ENCODE assay signal across 8 mouse cellular contexts in genomic region chr9:65884564-65885315, GRCm38 (mm10). TPM values are rescaled to one million over a fixed set of nuclear protein-coding genes. Genes with fewer than 3 reads are reported as not detected.
A peak's percentile ranks its signal among the peaks of the same experiment; 100 is the strongest.
DNase-seq lines count a peak whose midpoint lies in the region; ATAC-seq lines count a peak whose summit lies in the region.

No protein-coding gene starts in this region.

- no peaks in the 10 kb centered on the region for H3K27me3 ChIP-seq in hindbrain, embryonic 11.5 days (ENCODE audit: control insufficient read depth, insufficient read depth, low read length)

- peak overlapping the region; percentile 61 for H3K4me2 ChIP-seq in hindbrain, embryonic 11.5 days (replicated peaks; ENCODE audit: low read depth, low read length)

- H3K27ac ChIP-seq in hindbrain, embryonic 11.5 days (ENCODE audit: low read depth, low read length): peak overlapping the region; percentile 47; the same call in 1 of the 2 replicates

- peak; percentile 93 for DNase-seq in MN1 (ENCODE audit: low spot score)
- peak; percentile 87 for DNase-seq in cerebellum, adult 9-10 months
- peak; percentile 89 for DNase-seq in hindbrain, embryonic 11.5 days (ENCODE audit: low spot score)
- DNase-seq in layer of hippocampus, postnatal 14 days (ENCODE audit: low spot score in 2 of 2): peak; percentile 90
- peak; percentile 92 for DNase-seq in lung, postnatal 14 days
- peak; percentile 76 for DNase-seq in retina, adult 2 months (ENCODE audit: low read depth, low spot score)
- peak; percentile 88 for DNase-seq in thymus, postnatal 36 days

- H3K4me3 ChIP-seq in hindbrain, embryonic 11.5 days (ENCODE audit: low read depth, low read length): peak overlapping the region; percentile 65

- ATAC-seq in frontal cortex, adult (ENCODE audit: low TSS enrichment): peak; percentile 100
- peak; percentile 78 for ATAC-seq in hindbrain, embryonic 11.5 days (ENCODE audit: low FRiP score)

- WGBS in hindbrain, embryonic 11.5 days: under 1% methylated on average over 37 of the region's 37 CpGs

- peak overlapping the region; percentile 73 for H3K9ac ChIP-seq in hindbrain, embryonic 11.5 days (ENCODE audit: low read depth, low read length)

- H3K9me3 ChIP-seq in hindbrain, embryonic 11.5 days (ENCODE audit: control insufficient read depth, low read length): no peaks in the 10 kb centered on the region

- no peaks in the 10 kb centered on the region for H3K4me1 ChIP-seq in hindbrain, embryonic 11.5 days (replicated peaks; ENCODE audit: control insufficient read depth, insufficient read depth, low read length)

- H3K36me3 ChIP-seq in hindbrain, embryonic 11.5 days (ENCODE audit: control insufficient read depth, insufficient read depth, low read length): no peaks in the 10 kb centered on the region

RNA-seq across cellular contexts. Expression of gene Pclaf, which starts 5.3 kb away (rescaled TPM):
- 176 and 188 TPM in 2 replicates for polyA plus RNA-seq in hindbrain, embryonic 11.5 days (2014; fragmentation: Nextera tagmentation; extraction: Ambion mirVana)
- 1 to 10 TPM; 1.5 to 3.7 TPM for total RNA-seq in layer of hippocampus, postnatal 14 days (2021)

RNA-seq across cellular contexts. Expression of gene Trip4, which starts 23.9 kb away (rescaled TPM):
- 35.8 and 40.7 TPM in 2 replicates for polyA plus RNA-seq in hindbrain, embryonic 11.5 days (2014; fragmentation: Nextera tagmentation; extraction: Ambion mirVana)
- 10 to 100 TPM; 39.5 to 42.6 TPM for total RNA-seq in layer of hippocampus, postnatal 14 days (2021)

RNA-seq across cellular contexts. Expression of gene Csnk1g1, which starts 24.0 kb away (rescaled TPM):
- polyA plus RNA-seq in hindbrain, embryonic 11.5 days (2014; fragmentation: Nextera tagmentation; extraction: Ambion mirVana): 22.3 and 26.0 TPM in 2 replicates
- 10 to 100 TPM; 45.4 to 46.0 TPM for total RNA-seq in layer of hippocampus, postnatal 14 days (2021)

RNA-seq across cellular contexts. Expression of gene Zfp609, which starts 57.4 kb away (rescaled TPM):
- polyA plus RNA-seq in hindbrain, embryonic 11.5 days (2014; fragmentation: Nextera tagmentation; extraction: Ambion mirVana): 9.2 and 12.5 TPM in 2 replicates
- total RNA-seq in layer of hippocampus, postnatal 14 days (2021): 10 to 100 TPM; 44.8 to 48.6 TPM

Comparison
In these comparisons a context has a peak if more than half of its experiments do, and no peak if none do; other contexts are left out.
1. Peak in every context shown above with its lines: DNase-seq, ATAC-seq, H3K4me3 ChIP-seq and H3K27ac ChIP-seq.